Mouse (Mus musculus) kidney, postnatal 10 days (tissue): ENCODE data around the gene Pak7.
A peak's percentile ranks its signal among the peaks of the same experiment; 100 is the strongest.

ENCODE experiments used
- DNase-seq: peaks from one replicate; pipeline ENCODE4 v3.0.0; 2021; ENCODE audit warnings: mixed read lengths

Gene Pak7

DNA sequence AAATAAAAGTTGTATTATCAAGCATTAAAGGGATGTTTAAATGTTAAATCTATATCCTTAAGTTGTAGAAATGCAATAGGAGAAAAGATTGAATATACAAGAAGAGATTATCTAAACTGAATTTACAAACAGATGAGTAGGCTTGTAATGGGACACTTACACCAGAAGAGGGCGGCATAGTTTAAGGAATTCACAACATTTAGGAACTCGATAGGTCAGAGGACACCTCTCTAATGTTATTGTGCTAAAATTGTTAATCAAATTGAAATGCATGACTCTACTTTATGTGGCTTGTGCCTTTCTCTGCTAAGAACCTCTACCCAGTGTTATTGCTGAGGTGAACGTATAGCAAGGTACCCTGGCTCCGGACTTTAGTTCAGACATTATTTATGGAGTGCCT, 238.2 kb downstream of the Pak7 start:
- DNase-seq = peak; percentile 19

- DNase-seq = peak; percentile 86
Observed at GRCm38 (mm10) chr2:136148999-136149398, 238.8 kb downstream of the Pak7 start.

- DNase-seq = no peak
Observed at GRCm38 (mm10) chr2:136140807-136141206, 247.0 kb downstream of the Pak7 start.

DNA sequence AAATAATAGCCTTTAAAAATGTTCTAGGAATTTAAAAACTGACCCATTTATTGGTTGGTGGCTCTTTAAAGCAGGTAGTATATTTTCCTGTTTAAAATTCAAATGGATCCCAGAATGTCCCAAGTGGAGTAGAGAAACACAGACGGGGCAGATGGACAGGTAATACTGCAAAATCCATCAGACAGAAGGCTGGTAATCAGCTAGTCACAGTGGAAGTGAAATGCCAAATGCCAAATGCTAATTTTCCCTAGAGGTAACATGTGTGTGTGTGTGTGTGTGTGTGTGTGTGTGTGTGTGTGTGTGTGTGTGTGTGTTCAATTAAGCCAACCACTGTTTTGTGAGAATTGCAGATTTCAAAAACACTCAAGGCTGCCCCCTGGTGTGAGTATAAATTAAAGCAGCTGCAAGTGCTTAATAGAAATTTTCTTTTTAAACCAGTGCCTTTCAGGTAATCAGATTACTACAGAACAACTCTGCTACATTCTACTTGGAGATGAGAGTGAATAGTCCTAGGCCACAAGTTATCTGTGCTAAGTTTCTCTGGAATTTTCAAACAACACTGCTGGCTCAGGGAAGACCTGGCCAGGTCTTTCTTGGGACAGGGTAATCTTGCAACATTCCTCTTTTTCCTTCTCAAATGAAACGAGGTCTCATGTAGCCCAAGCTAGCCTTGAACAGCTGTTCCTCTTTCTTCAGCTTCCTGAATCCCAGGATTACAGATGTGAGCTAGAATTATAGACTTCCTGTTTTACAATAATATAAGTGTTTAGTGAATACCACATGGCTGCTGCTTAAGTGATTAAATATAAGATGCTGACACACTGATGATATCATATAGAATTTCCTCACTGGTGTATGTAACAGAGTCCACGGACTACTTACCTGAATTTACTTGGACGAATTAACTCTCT, 248.4 kb downstream of the Pak7 start:
- DNase-seq = peak; percentile 61

DNA sequence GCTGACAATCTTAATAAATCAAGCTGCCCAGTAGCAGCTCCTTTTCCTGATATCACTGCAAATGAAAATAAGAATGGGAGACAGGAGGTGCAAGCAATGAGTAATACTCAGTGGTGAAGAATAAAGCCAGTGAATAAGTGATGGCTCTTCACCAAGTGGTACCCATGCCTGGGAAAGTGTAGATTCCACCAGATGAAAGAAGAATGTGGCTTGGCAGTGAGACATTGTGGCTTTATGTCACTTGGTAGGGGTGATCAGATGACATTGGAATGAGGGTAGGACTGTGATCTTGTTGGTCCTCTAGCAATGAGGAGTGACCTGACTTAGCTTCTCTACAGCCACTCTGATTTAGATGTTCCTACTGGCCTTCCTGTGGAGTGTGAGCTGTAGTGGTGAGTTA, 249.3 kb downstream of the Pak7 start:
- DNase-seq = no peak

DNA sequence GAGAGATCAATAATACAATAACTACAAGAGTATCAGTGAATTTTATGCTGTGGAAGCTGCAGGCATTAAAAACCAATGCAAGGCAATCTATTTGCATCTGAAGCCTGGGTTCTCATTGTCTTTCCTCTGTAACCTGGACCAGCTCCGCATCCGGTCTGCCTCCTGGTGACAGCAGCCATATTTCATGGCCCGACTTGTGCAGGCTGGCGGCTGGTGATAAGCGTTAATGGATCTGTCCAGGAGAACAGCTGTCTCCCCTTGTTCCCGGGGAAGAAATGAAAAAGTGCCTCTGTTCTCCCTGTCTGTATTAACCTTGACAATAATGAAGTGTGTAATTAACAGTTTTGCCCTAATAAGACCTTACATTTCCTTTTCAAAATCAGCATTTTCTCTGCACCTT, 265.9 kb downstream of the Pak7 start:
- DNase-seq = peak; percentile 67

- DNase-seq = no peak
Observed at GRCm38 (mm10) chr2:136118006-136118405, 269.8 kb downstream of the Pak7 start.

- no peak for DNase-seq
Observed at GRCm38 (mm10) chr2:136113374-136113773, 274.4 kb downstream of the Pak7 start.

- no peak for DNase-seq
Observed at GRCm38 (mm10) chr2:136109038-136109363, 278.8 kb downstream of the Pak7 start.

DNA sequence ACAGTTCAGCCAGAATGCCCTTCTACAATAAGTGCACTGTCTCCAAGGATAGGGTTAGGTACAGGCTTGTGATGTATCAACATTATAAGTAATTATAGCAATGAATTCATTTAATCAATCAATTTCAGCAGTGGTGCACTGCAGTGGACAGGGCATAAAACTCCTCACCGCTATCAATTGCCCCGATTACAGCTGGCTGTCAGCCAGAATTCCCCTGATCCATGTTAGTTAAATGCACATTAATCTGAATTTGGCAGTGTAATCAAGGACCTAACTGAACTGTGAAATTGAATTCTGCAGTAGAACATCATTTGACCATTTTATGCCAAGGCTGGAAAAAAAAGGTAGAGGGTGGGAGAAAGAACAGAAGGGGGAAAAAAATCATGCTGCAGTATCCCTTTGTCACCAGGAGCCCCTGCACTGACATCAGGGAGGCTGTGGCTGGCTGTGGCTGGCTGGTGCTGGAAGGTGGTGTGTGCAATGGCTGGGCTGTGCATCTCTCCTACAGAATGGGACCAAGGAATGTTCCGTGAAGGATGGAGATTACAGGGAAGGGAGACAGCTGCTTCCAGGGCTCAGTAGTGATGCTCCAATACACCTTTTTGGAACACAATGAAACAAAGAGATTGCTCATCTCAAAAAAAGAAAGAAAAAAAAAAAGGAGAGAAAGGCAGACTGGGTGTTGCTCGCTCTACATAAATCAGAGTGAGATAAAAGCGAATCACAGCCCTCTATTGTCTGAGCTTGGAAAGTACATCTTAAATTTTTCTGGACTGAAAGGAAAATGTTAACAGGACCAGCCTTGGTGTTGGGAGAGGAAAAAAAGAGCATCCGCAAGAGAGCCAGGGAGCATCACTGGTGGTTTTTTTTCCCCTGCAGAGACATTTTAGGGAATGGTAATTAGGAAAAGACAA, 279.4 kb downstream of the Pak7 start:
- DNase-seq = no peak

DNA sequence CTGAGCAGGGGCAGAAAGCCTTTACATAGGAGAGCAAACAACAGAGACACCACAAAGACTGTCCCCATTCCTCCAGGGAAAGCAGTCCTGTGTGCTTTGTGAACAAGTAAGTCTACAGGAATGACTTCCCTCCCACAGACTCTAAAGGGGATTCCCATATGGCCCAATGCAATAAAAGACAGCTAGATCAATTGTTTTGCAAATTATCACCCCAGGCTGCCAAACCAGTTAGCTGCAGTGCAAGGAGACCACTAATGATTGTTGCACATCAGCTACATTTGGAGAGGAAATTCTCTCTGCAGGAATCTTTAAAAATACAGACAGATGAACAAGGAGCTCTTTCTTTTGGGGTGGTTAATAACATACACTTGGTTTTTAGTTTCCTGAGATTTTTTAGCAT, 280.2 kb downstream of the Pak7 start:
- no peak for DNase-seq

- no peak for DNase-seq
Observed at GRCm38 (mm10) chr2:136097143-136097542, 290.6 kb downstream of the Pak7 start.

DNA sequence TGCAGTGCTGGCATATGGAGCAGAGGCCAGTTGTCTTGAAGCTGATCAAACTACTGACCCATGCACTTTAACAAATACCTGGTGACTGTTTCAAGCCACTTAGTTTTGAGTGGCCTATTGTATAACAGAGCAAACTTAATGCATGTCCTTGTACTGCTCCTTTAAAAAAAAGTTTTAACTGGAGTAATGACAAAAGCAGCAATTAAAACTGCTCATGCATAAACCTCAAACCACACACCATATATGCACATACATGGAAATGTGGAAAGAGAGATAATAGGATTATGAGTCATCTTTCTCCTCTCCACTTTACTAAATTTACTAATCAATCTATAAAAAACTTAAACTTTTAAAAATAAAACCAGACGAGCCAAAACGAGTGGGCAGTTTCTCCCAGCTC, 291.8 kb downstream of the Pak7 start:
- no peak for DNase-seq

DNA sequence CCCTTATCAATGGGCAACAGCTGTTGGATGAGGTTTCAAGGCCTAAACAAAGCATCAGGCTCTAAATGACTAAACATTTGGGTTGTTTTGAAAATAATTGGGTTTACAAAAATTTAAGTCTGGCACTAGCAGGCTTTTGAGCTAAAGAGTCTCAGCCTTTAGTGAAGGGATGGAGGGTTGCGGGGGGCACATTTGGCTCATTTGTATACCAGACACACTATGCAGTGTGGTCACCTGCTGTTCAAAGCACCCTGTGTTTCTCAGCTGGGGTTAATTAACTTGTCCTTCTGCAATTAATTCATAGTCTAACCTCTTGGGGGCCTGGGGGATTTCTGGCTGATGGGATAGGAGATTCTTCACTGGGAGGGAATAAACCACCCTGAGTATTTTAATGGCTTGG, 323.4 kb downstream of the Pak7 start:
- no peak for DNase-seq

GRCm38 (mm10) chr2:136059029-136059669, 328.6 kb downstream of the Pak7 start:
- DNase-seq = no peak

- no peak for DNase-seq
Observed at GRCm38 (mm10) chr2:136058398-136058797, 329.4 kb downstream of the Pak7 start.

DNA sequence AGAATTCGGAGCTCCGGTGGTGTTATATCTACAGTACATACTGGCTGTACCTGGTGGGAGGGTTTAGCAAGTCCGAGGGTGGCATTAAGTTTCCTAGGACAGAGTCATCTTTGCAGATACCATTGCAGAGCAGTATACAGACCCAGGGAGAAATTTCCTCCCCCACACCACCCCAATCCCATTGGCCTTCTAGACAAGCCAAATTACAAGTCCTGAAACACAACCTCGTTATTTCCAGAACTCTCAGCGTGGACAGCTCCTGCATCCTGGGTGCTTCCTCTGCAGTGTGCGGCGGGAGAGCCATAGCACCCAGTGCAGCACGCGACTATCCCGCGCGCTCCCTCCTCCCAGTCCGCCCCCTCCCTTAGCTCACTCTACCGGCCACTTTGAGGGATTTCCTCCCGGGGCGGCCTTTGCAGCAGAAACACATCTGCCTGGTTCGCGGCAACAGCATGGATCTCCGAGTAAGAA, 329.9 kb downstream of the Pak7 start:
- peak; percentile 28 for DNase-seq

- DNase-seq = no peak
Observed at GRCm38 (mm10) chr2:136051688-136052289, 336.0 kb downstream of the Pak7 start, which contains the start of gene Lamp5. Lamp5 (plus strand) TSS chr2:136052239.

DNA sequence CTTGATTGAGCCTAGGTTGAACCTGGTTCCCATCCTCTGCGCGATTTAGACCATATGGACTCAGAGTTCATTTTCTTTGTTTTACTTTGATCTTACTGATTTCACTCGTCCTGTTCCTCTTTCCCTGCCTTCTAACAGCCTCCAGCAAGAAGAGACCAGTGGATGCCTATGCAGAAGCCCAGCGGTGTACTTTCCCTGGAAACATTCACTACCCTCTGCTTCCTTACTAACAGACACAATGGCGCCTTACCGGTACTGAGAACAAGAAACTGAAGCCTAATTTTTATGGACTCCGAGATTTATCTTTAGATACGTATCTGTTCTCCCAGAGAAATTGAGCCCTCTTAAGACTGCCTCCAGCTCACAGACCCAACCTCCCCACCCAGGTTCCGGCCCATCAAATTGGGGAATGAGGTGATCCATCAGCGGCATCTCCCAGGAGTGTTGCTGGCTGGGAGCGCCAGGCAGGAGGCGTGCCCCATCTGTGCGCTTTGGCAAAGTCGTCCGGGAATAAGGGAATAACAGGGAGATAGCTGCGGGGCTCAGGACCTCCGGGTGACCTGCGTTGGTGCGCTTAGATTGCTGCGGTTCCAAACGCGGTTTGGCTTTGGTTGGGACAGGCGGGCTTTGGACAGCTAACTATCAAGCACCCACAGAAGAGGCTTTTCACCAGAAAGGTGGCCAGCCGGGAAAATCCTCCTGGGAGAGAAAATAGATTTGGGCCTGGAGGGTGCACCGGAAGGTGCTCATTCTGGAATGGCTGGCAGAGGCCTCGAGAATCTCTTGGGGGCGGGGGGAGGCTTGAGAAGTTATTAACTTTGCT, 336.8 kb downstream of the Pak7 start:
- peak; percentile 8 for DNase-seq

DNA sequence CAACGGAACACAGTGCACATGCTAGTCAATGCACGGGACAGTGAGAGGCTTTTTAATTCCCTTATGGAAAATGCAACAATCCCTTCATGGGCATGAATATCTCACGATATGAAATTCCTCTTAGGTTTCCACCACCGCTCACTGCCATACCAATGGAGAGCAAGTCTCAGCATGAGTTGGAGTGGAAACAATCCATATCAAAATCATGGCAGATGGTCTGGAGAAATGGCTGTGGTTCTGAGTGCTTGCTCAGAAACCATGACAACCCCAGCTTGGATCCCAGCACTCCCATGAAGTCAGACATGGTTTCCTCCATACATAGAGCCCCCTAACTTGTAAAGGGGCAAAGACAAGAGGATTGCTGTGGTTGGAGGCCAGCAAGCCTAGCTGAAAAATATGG, 339.3 kb downstream of the Pak7 start:
- DNase-seq = no peak
